Mouse (Mus musculus) small intestine, adult 2 months (tissue): ENCODE results near the gene Cmtm5.

Experiments
- CTCF ChIP-seq: fragments of 200-500 bp; IDR thresholded peaks from 2 replicates; pipeline ENCODE4 v1.5.1; 2012; ENCODE audit warnings: low read depth, mild to moderate bottlenecking, control low read depth, inconsistent platforms, low read length, moderate library complexity, mixed read lengths; ENCODE audit not compliant: insufficient replicate concordance, insufficient read length; ENCODE audit errors: extremely low read depth
- POLR2A ChIP-seq: fragments of 200-500 bp; IDR thresholded peaks from 2 replicates; pipeline ENCODE4 v1.6.1; 2012; ENCODE audit warnings: low read depth, mild to moderate bottlenecking, control low read depth, inconsistent platforms, low read length, moderate library complexity

GRCm38 (mm10) chr14:54955481-54955880 is 19.4 kb downstream of the Cmtm5 start:
- TF ChIP-seq CTCF, result no peak
- TF ChIP-seq POLR2A, result no peak
